Mouse (Mus musculus) T-cell, adult 2 months (primary cell): ENCODE results near the gene Olfr948.

Experiments
- DNase-seq: peaks from one replicate; pipeline ENCODE4 v3.0.0; 2022; ENCODE audit warnings: low spot score

Gene Olfr948

DNA sequence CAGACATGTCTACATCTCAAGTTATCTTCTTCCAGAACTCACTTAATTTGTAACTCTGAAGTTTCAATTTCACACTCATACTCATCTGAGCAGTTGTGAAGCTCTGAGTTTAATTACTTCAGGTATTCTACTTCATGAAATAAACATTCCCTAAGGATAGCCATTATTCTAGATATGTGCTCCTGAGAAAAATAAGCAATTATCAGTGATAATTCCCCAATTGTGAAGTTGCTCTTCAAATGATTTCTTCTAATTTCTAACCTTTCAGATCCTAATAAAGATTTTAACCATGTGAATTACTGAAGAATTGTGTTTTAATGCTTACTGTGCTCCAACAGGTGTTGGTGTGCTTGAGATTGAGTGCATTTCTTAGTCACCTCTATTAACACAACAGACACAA is at the start of gene Olfr948:
Gene Olfr948 (minus strand): TSS at position 101 of the 400 bp plus-strand sequence.
- no peak for DNase-seq

DNA sequence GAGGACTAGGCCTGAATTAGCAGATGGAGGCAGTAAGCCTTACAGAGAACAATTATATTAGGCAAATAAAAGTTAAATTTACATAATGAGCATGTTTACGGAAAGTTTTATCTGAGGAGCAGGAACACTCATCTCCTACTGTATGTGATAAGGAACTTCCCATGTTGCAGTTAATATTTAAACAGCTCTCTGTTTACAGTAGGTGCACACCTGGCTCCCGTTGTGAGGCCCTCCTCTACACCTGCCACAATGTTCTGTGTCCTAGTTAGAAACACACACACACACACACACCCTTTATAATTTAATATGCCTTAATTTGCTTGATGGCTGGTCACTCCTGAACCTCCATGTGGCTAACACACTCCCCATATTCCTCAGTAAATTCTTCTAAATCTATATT is 38.7 kb downstream of the Olfr948 start:
- DNase-seq: no peak

DNA sequence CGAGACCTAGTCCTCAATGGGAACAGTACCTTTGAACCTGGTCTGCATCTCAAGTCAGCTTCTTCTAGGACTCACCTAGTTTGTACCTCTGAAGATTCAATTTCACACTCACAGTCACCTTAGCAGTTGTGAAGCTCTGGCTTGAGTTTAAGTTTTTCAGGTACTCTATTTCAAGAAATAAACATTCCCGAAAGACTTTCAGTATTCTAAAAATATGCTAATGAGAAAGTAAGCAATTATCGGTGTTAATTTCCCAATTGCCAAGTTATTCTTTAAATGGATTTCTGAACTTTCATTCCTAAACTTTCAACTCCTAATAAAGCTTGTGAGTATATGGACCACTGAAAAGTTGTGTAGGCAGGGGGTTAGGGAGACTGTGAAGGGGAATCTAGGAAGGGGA is 49.1 kb downstream of the Olfr948 start, which contains the start of gene Olfr945:
Gene Olfr945 (minus strand): TSS at position 101 of the 400 bp plus-strand sequence.
- DNase-seq: no peak
